Mouse (Mus musculus) thymus, postnatal 0 days (tissue): ENCODE results near the gene Timm8a2. TPM values are rescaled to one million over a fixed set of nuclear protein-coding genes. Genes with fewer than 3 reads are reported as not detected.
"Not testable (repeated sequence)": the region's sequence is repeated elsewhere in the genome, so short reads cannot be mapped to it uniquely, and the experiment has no call there.

ENCODE experiments used
- DNase-seq: peaks from one replicate; pipeline ENCODE4 v3.0.0-alpha.2; 2015; ENCODE audit warnings: low spot score
- polyA plus RNA-seq: library from polyadenylated mRNA; unstranded; fragments of >200 nt; fragmentation: Nextera tagmentation; extraction: Ambion mirVana; gene quantifications from 2 replicates; pipeline ENCODE4 v1.2.1, GENCODE M21; 2015

Gene Timm8a2
- polyA plus RNA-seq, 1 experiment from 2014 or later = 0.21 TPM

- DNase-seq = no peak
Observed at GRCm38 (mm10) chr14:122057941-122058346, 23.5 kb downstream of the Timm8a2 start.

DNA sequence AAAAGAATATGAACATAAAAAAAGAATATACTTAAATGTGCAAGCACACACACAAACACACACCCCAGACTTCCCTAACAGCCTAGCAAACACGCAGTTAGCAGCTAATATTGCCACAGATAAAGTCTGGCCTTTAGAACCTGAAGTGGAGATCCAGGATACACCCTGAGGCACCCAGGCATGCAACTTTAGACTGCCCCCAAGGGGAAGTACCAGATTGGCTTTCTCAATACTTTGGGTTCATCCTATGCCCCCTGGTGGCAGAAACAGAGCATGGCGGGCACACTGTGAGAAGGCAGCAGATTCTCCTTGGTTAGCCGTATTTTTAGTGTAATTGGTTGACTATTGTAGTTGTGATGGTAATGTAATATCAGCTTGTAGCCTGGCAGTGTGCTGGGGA, 26.2 kb downstream of the Timm8a2 start:
- DNase-seq = peak; percentile 89

- no peak for DNase-seq
Observed at GRCm38 (mm10) chr14:122061376-122061775, 26.9 kb downstream of the Timm8a2 start.

GRCm38 (mm10) chr14:122062411-122063090, 28.1 kb downstream of the Timm8a2 start:
- DNase-seq = peak; percentile 40

DNA sequence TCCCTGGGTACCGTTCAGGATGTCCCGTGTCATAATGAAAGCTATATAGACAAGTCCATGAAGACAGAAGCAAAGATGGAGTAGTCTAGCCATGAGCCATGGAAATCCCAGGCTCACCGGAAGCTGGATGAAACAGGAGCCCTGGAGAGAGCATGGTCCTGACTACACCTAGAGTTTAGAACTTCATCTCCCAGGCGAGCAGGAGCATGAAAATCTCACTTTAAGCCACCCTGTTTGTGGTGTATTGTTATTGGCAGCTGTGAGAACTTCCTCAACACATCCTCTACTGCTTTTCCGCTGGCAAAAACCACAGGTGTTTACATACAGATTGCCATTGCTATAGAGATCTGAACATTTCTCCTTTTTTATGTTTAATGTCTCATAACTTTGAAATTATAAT, 29.1 kb downstream of the Timm8a2 start:
- DNase-seq = peak; percentile 73

- DNase-seq = peak; percentile 86
Observed at GRCm38 (mm10) chr14:122064519-122064918, 30.0 kb downstream of the Timm8a2 start.

DNA sequence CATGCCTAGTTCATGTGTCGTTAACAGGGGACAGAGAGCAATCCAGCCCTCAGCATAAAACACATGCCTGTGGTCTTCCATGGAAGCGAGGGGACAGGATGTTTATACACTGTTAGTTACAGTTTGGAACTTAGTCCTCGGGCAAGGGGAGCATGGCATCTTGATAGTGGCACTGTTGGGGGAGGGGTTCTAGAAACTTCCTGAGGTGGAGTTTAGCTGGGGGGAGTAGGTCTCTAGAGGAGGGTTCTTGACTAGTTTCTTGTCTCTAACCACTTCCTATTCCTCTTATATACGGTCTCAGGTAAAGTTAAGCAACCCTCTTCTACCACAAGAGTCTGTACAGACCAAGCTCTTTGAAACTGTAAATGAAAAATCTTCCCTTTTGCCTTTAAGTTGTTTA, 31.8 kb downstream of the Timm8a2 start:
- peak; percentile 83 for DNase-seq

DNA sequence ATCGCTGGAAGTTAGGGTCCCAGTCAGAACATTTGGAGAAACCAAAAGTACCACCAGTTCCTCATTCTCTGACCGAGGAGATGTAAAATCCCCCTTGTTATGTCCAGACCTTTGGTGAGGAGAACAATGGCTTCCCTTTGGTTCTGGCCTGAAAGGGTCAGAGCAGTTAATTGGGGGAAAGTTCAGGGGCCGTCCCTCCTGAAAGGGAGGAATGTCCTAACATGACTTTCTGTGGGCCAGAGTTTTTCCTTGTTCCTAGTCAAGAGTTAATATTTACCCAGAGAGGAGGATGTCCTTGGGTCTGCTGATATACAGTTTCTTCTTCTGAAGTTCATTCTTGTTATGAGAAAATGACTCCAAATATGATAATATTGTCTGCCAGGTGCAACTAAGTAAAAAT, 33.6 kb downstream of the Timm8a2 start:
- not testable (repeated sequence) for DNase-seq

DNA sequence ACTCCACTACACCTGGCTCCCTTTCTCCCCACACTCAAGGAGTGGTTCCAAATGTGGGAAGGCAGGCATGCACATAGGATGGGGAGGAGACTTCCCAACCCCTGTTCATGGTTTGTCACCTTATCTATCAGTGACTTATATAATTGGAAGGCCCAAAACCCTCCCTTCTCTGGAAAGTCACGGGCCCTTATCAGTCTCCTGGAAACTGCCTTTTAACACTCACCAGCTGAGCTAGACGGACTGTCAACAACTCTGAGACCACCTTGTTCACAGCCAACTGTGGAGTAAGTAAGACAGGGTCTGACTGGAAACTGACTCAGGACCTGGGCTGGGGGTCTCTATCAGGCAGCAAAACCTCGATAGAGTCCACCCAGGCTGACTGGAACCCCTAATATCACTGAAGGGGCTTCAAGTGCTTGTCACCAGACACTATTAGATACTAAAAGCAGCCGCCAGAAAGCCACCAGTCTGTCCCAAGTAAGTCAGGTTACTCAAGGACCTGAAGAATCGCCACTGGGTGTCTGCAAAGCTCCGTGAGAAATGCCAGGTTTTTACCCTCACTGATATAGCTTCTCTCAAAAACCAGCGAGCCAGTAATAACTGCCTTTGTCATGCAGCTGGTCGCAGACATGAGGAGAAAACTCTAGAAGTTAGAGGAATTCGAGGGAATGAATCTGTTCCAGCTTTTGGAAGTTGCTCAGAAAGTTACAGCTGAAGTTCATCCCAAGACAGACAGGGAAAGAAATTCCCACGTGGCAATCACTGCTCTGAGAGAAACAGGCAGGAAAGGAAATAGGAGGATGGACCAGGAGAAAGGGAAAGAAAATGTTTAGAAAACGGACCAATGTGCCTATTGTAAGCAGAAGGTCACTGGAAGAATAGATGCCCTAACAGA, 34.6 kb downstream of the Timm8a2 start:
- DNase-seq = no peak

DNA sequence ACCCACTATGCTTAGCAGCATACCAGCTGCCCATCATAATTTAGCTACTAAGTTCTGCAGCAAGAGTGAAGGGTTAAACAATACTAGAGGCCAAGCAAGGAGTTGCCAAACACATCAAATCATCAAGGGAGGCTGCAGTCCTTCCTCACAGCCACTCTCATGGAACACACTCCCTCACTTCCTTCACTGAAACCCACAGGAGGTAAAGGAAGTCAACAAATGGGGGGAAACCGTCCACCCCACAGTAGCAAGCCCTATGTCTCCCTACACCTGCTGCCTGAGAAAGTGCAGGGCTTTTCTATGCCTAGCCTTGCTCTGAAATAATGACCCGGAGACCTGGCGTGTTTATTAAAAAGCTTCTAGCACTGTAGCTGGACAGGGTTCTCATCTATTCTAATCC, 35.5 kb downstream of the Timm8a2 start:
- peak; percentile 40 for DNase-seq

DNA sequence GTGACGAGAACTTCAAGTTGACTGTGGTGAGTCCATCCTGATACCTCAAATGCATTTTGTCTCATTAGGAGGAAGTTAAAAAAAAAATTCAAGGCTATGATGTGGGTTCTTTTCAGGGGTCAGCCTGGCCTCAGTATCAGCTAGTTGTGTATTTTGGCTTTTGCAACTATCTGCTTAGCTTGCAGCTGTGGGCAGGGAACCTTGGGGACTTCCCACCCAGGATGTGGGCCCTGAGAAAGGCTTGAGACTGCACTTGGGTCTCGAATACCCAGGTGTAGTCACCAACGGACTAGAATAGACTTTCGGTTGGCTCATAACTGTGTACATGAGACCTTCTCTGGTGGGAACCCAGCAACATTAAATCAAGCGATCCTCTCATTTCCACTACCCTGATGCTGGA, 38.9 kb downstream of the Timm8a2 start:
- peak; percentile 60 for DNase-seq

DNA sequence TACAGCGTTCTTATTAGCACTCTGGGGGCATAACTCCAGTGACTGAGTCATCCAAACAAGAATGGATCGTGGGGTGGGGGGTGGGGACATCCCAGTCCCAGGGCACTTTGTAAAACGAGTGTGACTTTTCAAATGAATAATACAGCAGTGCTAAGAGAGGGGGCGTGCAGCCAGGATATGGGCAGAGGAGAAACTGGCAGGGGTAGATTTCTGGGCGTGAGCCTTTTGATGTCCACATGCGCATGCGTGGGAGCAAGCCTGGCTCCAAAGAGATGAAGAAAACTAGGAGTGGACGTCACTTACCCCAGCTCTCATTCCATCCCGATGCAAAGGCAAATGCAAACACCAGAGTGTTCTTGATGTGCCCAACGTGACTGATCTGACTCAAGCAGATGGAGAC, 39.9 kb downstream of the Timm8a2 start:
- no peak for DNase-seq

GRCm38 (mm10) chr14:122075485-122076200, 41.2 kb downstream of the Timm8a2 start:
- DNase-seq = no peak

DNA sequence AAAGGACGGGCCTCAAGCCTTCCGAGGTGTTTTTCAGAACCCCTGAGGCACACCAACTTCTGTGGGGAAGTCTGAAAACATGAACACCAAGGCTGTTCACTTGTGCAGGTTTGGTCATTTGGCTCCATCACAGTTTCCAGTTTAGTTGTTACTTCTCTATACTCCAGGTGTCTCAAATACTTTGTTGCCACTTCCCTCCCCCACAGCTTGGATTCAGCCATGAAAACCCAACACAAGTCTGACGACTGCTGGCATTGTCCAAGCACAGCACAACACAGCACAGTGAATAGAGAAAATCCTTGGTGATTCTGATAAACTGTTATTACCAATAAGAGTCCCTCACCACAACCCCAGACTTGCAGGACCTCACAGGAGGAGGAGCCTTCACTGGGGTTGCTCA, 42.5 kb downstream of the Timm8a2 start:
- no peak for DNase-seq

GRCm38 (mm10) chr14:122079428-122079827, 45.0 kb downstream of the Timm8a2 start:
- peak; percentile 70 for DNase-seq

DNA sequence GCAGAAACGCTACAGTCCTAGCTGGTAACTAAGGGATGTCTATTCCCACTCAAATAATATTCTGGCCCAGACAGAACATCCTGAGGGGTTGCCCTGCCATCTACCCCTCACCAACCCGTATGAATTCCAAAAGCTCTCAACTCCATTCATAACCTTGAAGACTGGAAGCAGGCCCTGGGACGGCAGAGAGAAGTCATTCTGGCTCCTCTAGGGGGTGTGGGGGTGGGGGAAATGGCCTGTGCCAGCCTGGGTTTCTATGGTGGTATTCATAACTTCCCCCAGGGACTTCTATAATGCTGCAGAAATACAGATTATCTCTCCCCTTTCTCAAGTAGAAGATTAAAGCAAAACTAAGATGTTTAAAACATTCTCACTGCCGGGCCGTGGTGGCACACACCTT, 45.4 kb downstream of the Timm8a2 start:
- DNase-seq = no peak

GRCm38 (mm10) chr14:122081308-122081707, 46.8 kb downstream of the Timm8a2 start:
- no peak for DNase-seq

DNA sequence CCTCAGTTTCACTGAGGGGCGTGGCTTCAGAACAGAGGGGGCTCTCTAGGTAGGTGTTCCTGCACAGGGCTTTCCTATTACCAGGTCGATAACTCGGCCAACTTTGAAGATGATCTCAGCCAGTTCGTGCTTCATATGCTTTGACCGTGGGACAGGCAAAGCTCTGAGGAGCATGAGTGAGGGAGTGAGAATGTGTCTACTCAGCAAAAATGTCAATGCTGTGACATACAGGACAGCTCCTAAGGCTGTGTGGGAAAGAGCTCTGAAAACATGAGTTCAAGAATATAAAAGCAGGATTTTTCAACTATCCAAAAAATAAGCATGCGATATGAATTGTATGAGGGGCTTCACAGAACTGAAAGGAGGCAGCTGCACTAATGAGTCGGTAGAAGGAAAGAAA, 49.0 kb downstream of the Timm8a2 start:
- no peak for DNase-seq

DNA sequence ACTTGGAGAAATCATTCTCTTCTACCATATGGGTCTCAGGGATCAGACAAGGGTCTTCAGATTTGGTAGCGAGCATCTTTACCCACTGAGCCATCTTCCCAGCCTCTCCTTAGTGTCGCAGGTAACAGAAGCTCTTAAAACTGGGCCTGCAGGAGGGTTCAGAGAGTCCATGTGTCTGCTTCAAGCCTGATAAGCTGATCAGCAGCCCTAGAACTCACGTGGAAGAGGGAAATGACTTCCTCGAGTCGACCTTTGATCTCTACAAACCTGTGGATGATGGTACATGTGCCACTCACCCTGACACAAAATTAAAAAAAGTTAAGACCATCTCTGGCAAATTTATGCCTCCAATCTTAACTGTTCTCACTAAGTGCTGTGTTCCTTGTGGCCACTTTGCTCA, 53.5 kb downstream of the Timm8a2 start:
- no peak for DNase-seq
